Mouse (Mus musculus): ENCODE results near the gene Gm12790.
"Not testable (repeated sequence)": the region's sequence is repeated elsewhere in the genome, so short reads cannot be mapped to it uniquely, and the experiment has no call there.

- TF ChIP-seq POLR2A (IDR thresholded peaks at IDR 0.05; ENCODE audit: control insufficient read depth, low read depth, low read length); CTCF (IDR thresholded peaks at IDR 0.05; ENCODE audit: control insufficient read depth, insufficient read depth, insufficient replicate concordance, low read depth, low read length): not testable (repeated sequence)
These were observed 40.7 kb downstream of the Gm12790 start, which contains the start of gene Gm12794 for GRCm38 (mm10) chr4:101940107-101940506.
